Mouse (Mus musculus) stomach, postnatal 0 days (tissue): ENCODE results near the gene Gm21983. TPM values are rescaled to one million over a fixed set of nuclear protein-coding genes. Genes with fewer than 3 reads are reported as not detected.

Experiments used
- ATAC-seq: fragments of 200-750 bp; cut with Nextera tagmentation; 2 replicates; pipeline ENCODE4 v1.8.0; 2017; ENCODE audit not compliant: low FRiP score, low TSS enrichment
- DNase-seq: peaks from one replicate; pipeline ENCODE4 v3.0.0-alpha.2; 2016; ENCODE audit warnings: low spot score
- H3K27ac ChIP-seq: fragments of 300-500 bp; sonication (generic); replicated peaks from 2 replicates; pipeline ENCODE4 v1.5.1; 2014; ENCODE audit warnings: mild to moderate bottlenecking, control low read depth
- H3K27me3 ChIP-seq: fragments of 300-500 bp; sonication (generic); 2 replicates; pipeline ENCODE4 v1.6.1; 2014; ENCODE audit warnings: low read length; ENCODE audit not compliant: control insufficient read depth, insufficient read depth
- H3K36me3 ChIP-seq: fragments of 300-500 bp; sonication (generic); 2 replicates; pipeline ENCODE4 v1.6.1; 2014; ENCODE audit warnings: low read length, mixed read lengths; ENCODE audit not compliant: control insufficient read depth, insufficient read depth
- H3K4me1 ChIP-seq: fragments of 300-500 bp; sonication (generic); replicated peaks from 2 replicates; pipeline ENCODE4 v1.6.1; 2014; ENCODE audit warnings: antibody characterized with exemption; ENCODE audit not compliant: control insufficient read depth, insufficient read depth
- H3K4me2 ChIP-seq: fragments of 300-500 bp; sonication (generic); replicated peaks from 2 replicates; pipeline ENCODE4 v1.6.1; 2014; ENCODE audit warnings: low read depth, mild to moderate bottlenecking, control low read depth, moderate library complexity
- H3K4me3 ChIP-seq: fragments of 300-500 bp; sonication (generic); 2 replicates; pipeline ENCODE4 v1.5.1; 2014; ENCODE audit warnings: low read depth, low read length, control low read depth
- H3K9ac ChIP-seq: fragments of 300-500 bp; sonication (generic); 2 replicates; pipeline ENCODE4 v1.6.1; 2014; ENCODE audit warnings: mild to moderate bottlenecking, low read length, control low read depth, mixed read lengths
- H3K9me3 ChIP-seq: fragments of 300-500 bp; sonication (generic); 2 replicates; pipeline ENCODE4 v1.6.1; 2016; ENCODE audit warnings: low read length; ENCODE audit not compliant: control insufficient read depth
- CTCF ChIP-seq: IDR thresholded peaks from 2 replicates; pipeline ENCODE4 v1.5.1; 2016; ENCODE audit warnings: antibody characterized with exemption, low read depth, mild to moderate bottlenecking, moderate library complexity
- EP300 ChIP-seq: optimal IDR thresholded peaks from 2 replicates; pipeline ENCODE3; 2016; ENCODE audit warnings: antibody characterized with exemption
- WGBS: fragments of 180-500 bp; shearing (Covaris S2); extraction: QIAGEN DNeasy Blood & Tissue Kit; methylation state at CpG from one replicate; pipeline ENCODE4 v1.1.7; 2014; 5-methylcytosine and 5-hydroxymethylcytosine counted together
- polyA plus RNA-seq: library from polyadenylated mRNA; unstranded; fragments of >200 nt; fragmentation: Nextera tagmentation; extraction: Ambion mirVana; gene quantifications from 2 replicates; pipeline ENCODE4 v1.2.1, GENCODE M21; 2015

Gm21983 gene
- polyA plus RNA-seq, 1 experiment from 2014 or later: not detected

DNA sequence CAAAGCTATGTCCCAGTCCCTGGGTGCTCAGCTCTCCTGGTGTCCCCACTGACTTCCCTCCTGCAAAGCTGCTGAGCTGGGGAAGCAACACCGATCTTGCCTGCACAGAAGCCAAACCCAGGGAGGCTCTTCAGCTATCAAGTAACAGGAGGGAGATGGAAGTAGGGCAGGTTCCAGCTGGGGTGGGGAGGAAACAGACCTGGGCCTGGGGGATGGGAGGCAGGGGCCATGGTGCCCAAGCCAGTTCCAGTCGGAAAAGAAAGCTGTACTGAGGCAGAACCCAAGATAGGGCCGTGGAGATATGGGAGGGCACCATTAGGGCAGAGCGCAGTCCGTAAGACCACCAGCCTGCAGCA is 17.5 kb downstream of the Gm21983 start:
- 55% methylated on average over 5 of the region's 5 CpGs for WGBS
- peak overlapping the region; percentile 50; the same call in 1 of the 2 replicates for H3K9ac ChIP-seq
- H3K9me3 ChIP-seq: no peaks in the 10 kb centered on the region
- H3K4me3 ChIP-seq: no peak overlapping the region; the same call in 1 of the 2 replicates
- H3K27ac ChIP-seq: no peak overlapping the region
- H3K36me3 ChIP-seq: peaks cover 15% of the 10 kb centered on the region
- no peak for DNase-seq
- TF ChIP-seq EP300 (no peak), CTCF (no peak)
- no peak for ATAC-seq
- H3K4me1 ChIP-seq: peaks cover 5% of the 10 kb centered on the region; the same call in 1 of the 2 replicates
- H3K27me3 ChIP-seq: no peaks in the 10 kb centered on the region
- H3K4me2 ChIP-seq: peak overlapping the region; percentile 78

- Histone ChIP-seq H3K9me3 (no peaks in the 10 kb centered on the region), H3K27me3 (no peaks in the 10 kb centered on the region), H3K4me2 (peak overlapping the region; percentile 78), H3K4me3 (no peak overlapping the region; the same call in 1 of the 2 replicates), H3K27ac (no peak overlapping the region), H3K9ac (peak overlapping the region; percentile 50), H3K36me3 (peaks cover 18% of the 10 kb centered on the region), H3K4me1 (peaks cover 5% of the 10 kb centered on the region; the same call in 1 of the 2 replicates)
- WGBS: 66% methylated on average over 5 of the region's 5 CpGs
- ATAC-seq: no peak
- DNase-seq: no peak
- TF ChIP-seq EP300 (no peak), CTCF (no peak)
These were observed 18.0 kb downstream of the Gm21983 start for GRCm38 (mm10) chr7:27162780-27163449.

GRCm38 (mm10) chr7:27161744-27162143 is 19.1 kb downstream of the Gm21983 start:
- H3K4me1 ChIP-seq: peaks cover 2% of the 10 kb centered on the region; the same call in 1 of the 2 replicates
- DNase-seq (peak; percentile 48), ATAC-seq (peak; percentile 18; the same call in 1 of the 2 replicates)
- no peak overlapping the region for H3K4me2 ChIP-seq
- WGBS: 75% methylated on average over 4 of the region's 4 CpGs
- no peak overlapping the region for H3K27ac ChIP-seq
- H3K9me3 ChIP-seq: no peaks in the 10 kb centered on the region
- TF ChIP-seq EP300 (no peak), CTCF (no peak)
- H3K9ac ChIP-seq: no peak overlapping the region
- H3K4me3 ChIP-seq: no peak overlapping the region
- H3K36me3 ChIP-seq: peaks cover 18% of the 10 kb centered on the region
- H3K27me3 ChIP-seq: no peaks in the 10 kb centered on the region

- H3K9me3 ChIP-seq: no peaks in the 10 kb centered on the region
- no peak for ATAC-seq
- peaks cover 2% of the 10 kb centered on the region; the same call in 1 of the 2 replicates for H3K4me1 ChIP-seq
- H3K4me3 ChIP-seq: no peak overlapping the region
- WGBS: 84% methylated on average over 3 of the region's 3 CpGs
- H3K36me3 ChIP-seq: peaks cover 18% of the 10 kb centered on the region
- H3K9ac ChIP-seq: no peak overlapping the region
- TF ChIP-seq CTCF: no peak
- TF ChIP-seq EP300: no peak
- H3K27ac ChIP-seq: no peak overlapping the region
- no peaks in the 10 kb centered on the region for H3K27me3 ChIP-seq
- no peak overlapping the region for H3K4me2 ChIP-seq
- no peak for DNase-seq
These were observed 20.0 kb downstream of the Gm21983 start for GRCm38 (mm10) chr7:27160921-27161320.

DNA sequence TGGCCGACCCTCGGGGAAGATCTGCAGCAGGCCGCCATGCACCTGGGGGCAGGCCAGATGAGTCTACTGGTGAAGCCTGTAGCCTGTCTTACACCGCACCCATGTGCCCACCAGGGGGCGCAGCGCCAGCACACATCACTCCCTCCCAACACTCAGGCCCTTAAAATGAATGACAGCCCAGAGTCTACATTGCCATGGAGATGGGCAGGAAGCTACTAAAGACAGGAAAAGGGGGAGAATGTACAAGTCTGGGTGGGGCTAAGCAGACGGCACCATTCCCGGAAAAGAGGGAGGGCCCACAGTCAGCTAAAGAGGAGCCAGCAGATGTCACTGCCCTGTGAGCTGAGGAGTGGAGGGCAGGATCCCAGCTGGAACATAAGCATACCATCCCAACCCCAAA is 21.0 kb downstream of the Gm21983 start:
- H3K27ac ChIP-seq: no peak overlapping the region
- H3K9me3 ChIP-seq: no peaks in the 10 kb centered on the region
- peak; percentile 88 for ATAC-seq
- peaks cover 2% of the 10 kb centered on the region; the same call in 1 of the 2 replicates for H3K4me1 ChIP-seq
- WGBS: 13% methylated on average over 8 of the region's 8 CpGs
- H3K4me2 ChIP-seq: no peak overlapping the region
- no peak overlapping the region for H3K9ac ChIP-seq
- DNase-seq: peak; percentile 83
- H3K27me3 ChIP-seq: no peaks in the 10 kb centered on the region
- H3K4me3 ChIP-seq: no peak overlapping the region
- TF ChIP-seq EP300 (no peak), CTCF (peak; percentile 94)
- peaks cover 15% of the 10 kb centered on the region for H3K36me3 ChIP-seq

DNA sequence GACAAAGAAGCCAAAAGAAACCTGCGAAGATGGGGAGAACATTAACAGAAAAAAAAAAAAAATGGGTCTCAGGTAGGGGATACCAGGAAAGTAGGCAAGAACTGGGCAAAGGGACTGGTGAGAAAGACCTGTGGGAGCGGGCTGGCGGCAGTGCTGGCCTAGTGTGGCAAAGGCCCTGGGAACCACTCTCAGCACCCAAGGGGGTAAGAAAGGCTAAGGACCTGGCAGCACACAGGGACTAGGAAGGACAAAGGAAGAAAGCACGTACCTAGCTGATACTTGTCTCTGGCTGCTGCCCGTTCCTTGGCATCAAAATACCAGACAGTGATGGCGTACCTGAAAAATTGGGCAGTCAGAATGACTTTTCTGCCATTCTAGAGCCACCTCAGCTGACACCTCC is 21.6 kb downstream of the Gm21983 start:
- Histone ChIP-seq H3K27me3 (no peaks in the 10 kb centered on the region), H3K36me3 (peaks cover 15% of the 10 kb centered on the region), H3K4me3 (no peak overlapping the region), H3K9ac (no peak overlapping the region), H3K9me3 (no peaks in the 10 kb centered on the region), H3K27ac (no peak overlapping the region), H3K4me1 (0 out of 2 replicates have a peak, but pooled peaks cover 2% of the 10 kb centered on the region), H3K4me2 (no peak overlapping the region)
- WGBS: 97% methylated on average over 6 of the region's 6 CpGs
- ATAC-seq (no peak), DNase-seq (no peak)
- no peak for TF ChIP-seq CTCF
- TF ChIP-seq EP300: no peak
